Mouse (Mus musculus): ENCODE data around the gene Eif3j1. TPM values are rescaled to one million over a fixed set of nuclear protein-coding genes. Genes with fewer than 3 reads are reported as not detected.
"Not testable (repeated sequence)": the region's sequence is repeated elsewhere in the genome, so short reads cannot be mapped to it uniquely, and the experiment has no call there.

The Eif3j1 gene
- 9.1 and 9.7 TPM in 2 replicates for polyA plus RNA-seq (2015; fragmentation: Nextera tagmentation; extraction: Ambion mirVana)

DNA sequence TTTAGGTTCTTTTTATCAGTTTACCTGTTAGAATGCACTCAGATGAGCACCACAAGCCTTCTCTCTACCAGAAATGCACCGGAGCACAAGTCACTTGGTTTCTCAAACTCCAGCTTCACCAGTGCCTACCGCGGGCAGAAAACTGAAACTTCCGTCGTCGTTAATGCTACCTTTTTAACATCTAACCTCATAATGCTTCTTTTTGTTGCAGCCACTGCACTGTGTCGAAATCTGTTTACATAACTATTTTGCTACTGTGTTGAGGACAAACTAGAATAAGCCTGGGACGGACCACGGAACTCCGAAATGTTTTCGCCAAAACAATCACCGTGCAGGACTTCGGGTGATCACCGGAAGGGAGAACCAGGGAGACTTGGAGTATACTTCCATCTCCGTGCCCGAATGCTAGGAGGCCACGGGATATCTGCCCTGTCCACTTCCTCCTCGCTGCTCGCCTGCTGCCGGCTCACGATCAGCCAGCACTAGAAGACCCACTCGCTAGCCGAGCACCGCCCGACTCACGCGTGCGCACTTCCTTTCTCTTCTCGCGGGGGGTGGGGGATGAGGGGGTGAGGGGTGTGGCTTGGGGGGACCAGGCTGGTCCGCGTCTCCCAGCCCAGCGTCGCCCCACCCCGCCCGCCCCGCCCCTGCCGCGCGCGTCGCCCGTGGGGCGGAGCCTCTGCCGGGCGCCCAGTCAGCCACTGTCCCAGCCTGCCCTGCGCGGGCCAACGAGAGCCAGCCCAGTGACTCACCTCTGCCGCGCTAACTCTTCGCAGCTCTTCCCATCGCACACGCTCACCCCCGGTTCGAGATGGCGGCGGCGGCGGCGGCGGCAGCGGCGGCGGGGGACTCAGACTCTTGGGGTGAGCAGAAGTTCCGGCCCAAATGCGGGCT lies at the start of gene Eif3j1:
Eif3j1 (plus strand) TSS at position 685 of the 894 bp plus-strand sequence.
- Histone ChIP-seq H3K36me3 (ENCODE audit: control insufficient read depth, insufficient read depth, low read length) (no peaks in the 10 kb centered on the region), H3K27me3 (ENCODE audit: control insufficient read depth, insufficient read depth, low read depth, low read length) (no peaks in the 10 kb centered on the region), H3K4me2 (ENCODE audit: low read depth, low read length) (peak within 1 kb of the TSS; percentile 75), H3K4me1 (replicated peaks; ENCODE audit: control insufficient read depth, insufficient read depth, low read length) (peaks cover 5% of the 10 kb centered on the region; the same call in 1 of the 2 replicates), H3K9ac (ENCODE audit: low read length) (peak within 1 kb of the TSS; percentile 74), H3K4me3 (ENCODE audit: low read length) (peak within 1 kb of the TSS; percentile 69), H3K27ac (ENCODE audit: low read length) (peak within 1 kb of the TSS; percentile 82), H3K9me3 (ENCODE audit: control insufficient read depth, low read length) (no peaks in the 10 kb centered on the region)
- WGBS: under 1% methylated on average over 41 of the region's 67 CpGs
- peak; percentile 99 for ATAC-seq (ENCODE audit: low read depth)

GRCm38 (mm10) chr2:121995738-121996137 lies 32.6 kb upstream of the Eif3j1 start:
- WGBS: 92% methylated on average over 1 of the region's 1 CpGs
- peaks cover 17% of the 10 kb centered on the region for H3K36me3 ChIP-seq (ENCODE audit: control insufficient read depth, insufficient read depth, low read length)
- H3K9me3 ChIP-seq (ENCODE audit: control insufficient read depth, low read length): no peaks in the 10 kb centered on the region
- ATAC-seq (ENCODE audit: low read depth): no peak
- H3K9ac ChIP-seq (ENCODE audit: low read length): no peak overlapping the region
- no peaks in the 10 kb centered on the region for H3K27me3 ChIP-seq (ENCODE audit: control insufficient read depth, insufficient read depth, low read depth, low read length)
- H3K4me3 ChIP-seq (ENCODE audit: low read length): no peak overlapping the region
- no peaks in the 10 kb centered on the region for H3K4me1 ChIP-seq (replicated peaks; ENCODE audit: control insufficient read depth, insufficient read depth, low read length)
- H3K4me2 ChIP-seq (ENCODE audit: low read depth, low read length): no peak overlapping the region
- no peak overlapping the region for H3K27ac ChIP-seq (ENCODE audit: low read length)

GRCm38 (mm10) chr2:122008832-122009231 lies 19.5 kb upstream of the Eif3j1 start:
- Histone ChIP-seq H3K27ac (ENCODE audit: low read length) (no peak overlapping the region), H3K36me3 (ENCODE audit: control insufficient read depth, insufficient read depth, low read length) (peaks cover 4% of the 10 kb centered on the region), H3K4me2 (ENCODE audit: low read depth, low read length) (no peak overlapping the region), H3K9me3 (ENCODE audit: control insufficient read depth, low read length) (no peaks in the 10 kb centered on the region), H3K27me3 (ENCODE audit: control insufficient read depth, insufficient read depth, low read depth, low read length) (no peaks in the 10 kb centered on the region), H3K4me1 (replicated peaks; ENCODE audit: control insufficient read depth, insufficient read depth, low read length) (no peaks in the 10 kb centered on the region), H3K9ac (ENCODE audit: low read length) (no peak overlapping the region), H3K4me3 (ENCODE audit: low read length) (no peak overlapping the region)
- WGBS: 88% methylated on average over 3 of the region's 3 CpGs
- ATAC-seq (ENCODE audit: low read depth): no peak

DNA sequence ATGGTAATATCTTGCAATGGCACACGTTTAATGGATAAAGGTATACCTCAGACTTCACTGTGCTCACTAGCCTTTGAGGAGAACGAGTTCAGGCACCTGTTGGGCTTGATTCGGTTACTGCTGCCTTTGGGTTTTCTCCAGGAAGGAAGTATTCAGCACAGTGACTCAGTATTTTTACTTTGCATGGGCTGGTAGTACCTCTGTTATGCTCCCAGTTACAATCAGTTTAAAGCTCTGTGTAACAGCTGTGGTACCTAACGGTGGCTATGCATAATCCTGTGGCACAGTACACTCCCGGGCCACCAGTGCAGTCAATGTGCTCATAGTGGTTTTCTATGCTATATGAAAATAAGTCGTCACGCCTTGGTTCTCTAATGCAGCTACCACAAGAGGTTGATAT lies 16.9 kb upstream of the Eif3j1 start:
- Histone ChIP-seq H3K9me3 (ENCODE audit: control insufficient read depth, low read length) (no peaks in the 10 kb centered on the region), H3K4me1 (replicated peaks; ENCODE audit: control insufficient read depth, insufficient read depth, low read length) (no peaks in the 10 kb centered on the region), H3K4me2 (ENCODE audit: low read depth, low read length) (no peak overlapping the region), H3K9ac (ENCODE audit: low read length) (no peak overlapping the region), H3K27ac (ENCODE audit: low read length) (no peak overlapping the region), H3K36me3 (ENCODE audit: control insufficient read depth, insufficient read depth, low read length) (peaks cover 6% of the 10 kb centered on the region), H3K4me3 (ENCODE audit: low read length) (no peak overlapping the region), H3K27me3 (ENCODE audit: control insufficient read depth, insufficient read depth, low read depth, low read length) (no peaks in the 10 kb centered on the region)
- no peak for ATAC-seq (ENCODE audit: low read depth)
- WGBS: 85% methylated on average over 7 of the region's 7 CpGs

GRCm38 (mm10) chr2:122018705-122019104 lies 9.6 kb upstream of the Eif3j1 start:
- 19% methylated on average over 1 of the region's 1 CpGs for WGBS
- no peak overlapping the region for H3K27ac ChIP-seq (ENCODE audit: low read length)
- no peak overlapping the region for H3K4me2 ChIP-seq (ENCODE audit: low read depth, low read length)
- H3K4me3 ChIP-seq (ENCODE audit: low read length): no peak overlapping the region
- H3K36me3 ChIP-seq (ENCODE audit: control insufficient read depth, insufficient read depth, low read length): 0 out of 2 replicates have a peak, but pooled peaks cover 2% of the 10 kb centered on the region
- H3K9me3 ChIP-seq (ENCODE audit: control insufficient read depth, low read length): no peaks in the 10 kb centered on the region
- no peaks in the 10 kb centered on the region for H3K4me1 ChIP-seq (replicated peaks; ENCODE audit: control insufficient read depth, insufficient read depth, low read length)
- H3K9ac ChIP-seq (ENCODE audit: low read length): no peak overlapping the region
- no peak for ATAC-seq (ENCODE audit: low read depth)
- H3K27me3 ChIP-seq (ENCODE audit: control insufficient read depth, insufficient read depth, low read depth, low read length): no peaks in the 10 kb centered on the region

- Histone ChIP-seq H3K4me3 (ENCODE audit: low read length) (no peak overlapping the region), H3K9me3 (ENCODE audit: control insufficient read depth, low read length) (no peaks in the 10 kb centered on the region), H3K4me2 (ENCODE audit: low read depth, low read length) (no peak overlapping the region), H3K27me3 (ENCODE audit: control insufficient read depth, insufficient read depth, low read depth, low read length) (no peaks in the 10 kb centered on the region), H3K27ac (ENCODE audit: low read length) (no peak overlapping the region), H3K36me3 (ENCODE audit: control insufficient read depth, insufficient read depth, low read length) (no peaks in the 10 kb centered on the region), H3K4me1 (replicated peaks; ENCODE audit: control insufficient read depth, insufficient read depth, low read length) (no peaks in the 10 kb centered on the region), H3K9ac (ENCODE audit: low read length) (no peak overlapping the region)
- ATAC-seq (ENCODE audit: low read depth): no peak
- 75% methylated on average over 2 of the region's 2 CpGs for WGBS
Observed at GRCm38 (mm10) chr2:122022284-122022683, 6.1 kb upstream of the Eif3j1 start.

- not testable (repeated sequence) for H3K36me3 ChIP-seq (ENCODE audit: control insufficient read depth, insufficient read depth, low read length); H3K27me3 ChIP-seq (ENCODE audit: control insufficient read depth, insufficient read depth, low read depth, low read length); H3K9ac ChIP-seq (ENCODE audit: low read length); H3K4me3 ChIP-seq (ENCODE audit: low read length); ATAC-seq (ENCODE audit: low read depth); H3K27ac ChIP-seq (ENCODE audit: low read length); H3K4me1 ChIP-seq (replicated peaks; ENCODE audit: control insufficient read depth, insufficient read depth, low read length); H3K9me3 ChIP-seq (ENCODE audit: control insufficient read depth, low read length)
- H3K4me2 ChIP-seq (ENCODE audit: low read depth, low read length): peak overlapping the region; percentile 70
- WGBS: 88% methylated on average over 10 of the region's 10 CpGs
Observed at GRCm38 (mm10) chr2:122027091-122027490, 1.3 kb upstream of the Eif3j1 start.

DNA sequence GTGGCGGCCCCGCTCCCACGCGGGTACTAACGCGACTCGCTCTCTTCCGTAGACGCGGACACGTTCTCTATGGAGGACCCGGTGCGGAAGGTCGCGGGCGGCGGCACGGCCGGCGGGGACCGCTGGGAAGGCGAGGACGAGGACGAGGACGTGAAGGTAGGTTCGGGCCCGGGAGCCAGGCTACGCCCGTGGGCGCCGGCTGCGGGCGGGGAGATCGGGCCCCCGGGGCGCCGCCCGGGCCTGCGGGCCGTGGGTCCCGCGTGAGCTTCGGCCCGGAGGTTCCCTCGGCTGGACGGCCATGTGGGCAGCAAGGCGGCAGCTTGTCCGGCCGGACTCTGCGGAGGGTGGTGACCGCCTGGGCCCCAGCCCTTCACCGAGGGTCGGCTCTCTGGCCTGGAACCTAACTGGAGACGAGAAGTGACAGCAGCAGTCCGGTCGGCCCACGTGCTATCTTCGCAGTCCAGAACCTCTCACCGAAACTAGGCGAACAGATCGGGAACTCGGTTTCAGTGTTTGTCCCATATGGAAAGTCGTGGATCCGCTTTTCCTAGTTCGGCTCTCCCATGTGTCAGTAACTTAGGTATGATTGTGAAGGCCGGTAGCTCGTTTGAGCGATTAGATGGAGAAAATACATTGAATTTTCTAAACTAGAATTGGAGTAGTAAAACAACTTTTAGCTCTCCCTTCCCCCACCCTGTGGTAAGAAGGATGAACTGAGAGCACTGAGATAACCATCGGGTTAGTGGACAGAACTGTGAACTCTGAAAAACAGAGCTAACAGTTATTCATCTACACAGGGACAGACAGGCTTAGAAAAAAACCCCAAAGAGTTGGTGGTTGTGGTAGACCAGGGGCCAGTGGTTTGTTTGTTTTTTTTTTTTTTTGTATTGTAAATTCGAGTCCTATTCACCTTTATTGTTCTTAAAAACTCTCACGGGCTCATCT lies 682 bp downstream of the Eif3j1 start:
- ATAC-seq (ENCODE audit: low read depth): peak; percentile 55
- H3K4me2 ChIP-seq (ENCODE audit: low read depth, low read length): peak overlapping the region; percentile 75
- WGBS: under 1% methylated on average over 64 of the region's 71 CpGs
- peak overlapping the region; percentile 69 for H3K4me3 ChIP-seq (ENCODE audit: low read length)
- no peaks in the 10 kb centered on the region for H3K36me3 ChIP-seq (ENCODE audit: control insufficient read depth, insufficient read depth, low read length)
- H3K4me1 ChIP-seq (replicated peaks; ENCODE audit: control insufficient read depth, insufficient read depth, low read length): peaks cover 5% of the 10 kb centered on the region; the same call in 1 of the 2 replicates
- peak overlapping the region; percentile 82 for H3K27ac ChIP-seq (ENCODE audit: low read length)
- H3K9me3 ChIP-seq (ENCODE audit: control insufficient read depth, low read length): no peaks in the 10 kb centered on the region
- no peaks in the 10 kb centered on the region for H3K27me3 ChIP-seq (ENCODE audit: control insufficient read depth, insufficient read depth, low read depth, low read length)
- H3K9ac ChIP-seq (ENCODE audit: low read length): peak overlapping the region; percentile 74

GRCm38 (mm10) chr2:122031970-122032369 lies 3.6 kb downstream of the Eif3j1 start:
- Histone ChIP-seq H3K27ac (ENCODE audit: low read length) (no peak overlapping the region), H3K4me2 (ENCODE audit: low read depth, low read length) (no peak overlapping the region)
- WGBS: 81% methylated on average over 5 of the region's 6 CpGs

More at GRCm38 (mm10) chr2:122031970-122032369, 3.6 kb downstream of the Eif3j1 start:
- peaks cover 5% of the 10 kb centered on the region; the same call in 1 of the 2 replicates for H3K4me1 ChIP-seq (replicated peaks; ENCODE audit: control insufficient read depth, insufficient read depth, low read length)
- ATAC-seq (ENCODE audit: low read depth): no peak
- no peaks in the 10 kb centered on the region for H3K36me3 ChIP-seq (ENCODE audit: control insufficient read depth, insufficient read depth, low read length)
- no peaks in the 10 kb centered on the region for H3K27me3 ChIP-seq (ENCODE audit: control insufficient read depth, insufficient read depth, low read depth, low read length)
- no peak overlapping the region for H3K4me3 ChIP-seq (ENCODE audit: low read length)
- no peaks in the 10 kb centered on the region for H3K9me3 ChIP-seq (ENCODE audit: control insufficient read depth, low read length)
- H3K9ac ChIP-seq (ENCODE audit: low read length): no peak overlapping the region

Measured in lung, embryonic 16.5 days (tissue).